Mouse (Mus musculus): ENCODE measurements around the gene Tpx2.

The Tpx2 gene

GRCm38 (mm10) chr2:152820369-152820768, 27.4 kb upstream of the Tpx2 start:
- no peak for DNase-seq (ENCODE audit: low spot score in 2 of 2)

GRCm38 (mm10) chr2:152821023-152821422, 26.7 kb upstream of the Tpx2 start:
- no peak for DNase-seq (ENCODE audit: low spot score in 2 of 2)

- DNase-seq (ENCODE audit: low spot score in 2 of 2) = no peak
Measured at GRCm38 (mm10) chr2:152821566-152821965, 26.2 kb upstream of the Tpx2 start.

- no peak for DNase-seq (ENCODE audit: low spot score in 2 of 2)
Measured at GRCm38 (mm10) chr2:152823770-152824169, 24.0 kb upstream of the Tpx2 start.

GRCm38 (mm10) chr2:152824438-152825167, 23.2 kb upstream of the Tpx2 start:
- DNase-seq (ENCODE audit: low spot score in 2 of 2) = no peak

GRCm38 (mm10) chr2:152825168-152825697, 22.5 kb upstream of the Tpx2 start:
- DNase-seq (ENCODE audit: low spot score in 2 of 2) = no peak

- no peak for DNase-seq (ENCODE audit: low spot score in 2 of 2)
Measured at GRCm38 (mm10) chr2:152825713-152826112, 22.1 kb upstream of the Tpx2 start.

- DNase-seq (ENCODE audit: low spot score in 2 of 2) = no peak
Measured at GRCm38 (mm10) chr2:152826481-152826880, 21.3 kb upstream of the Tpx2 start.

- DNase-seq (ENCODE audit: low spot score in 2 of 2) = no peak
Measured at GRCm38 (mm10) chr2:152827321-152828010, 20.3 kb upstream of the Tpx2 start.

GRCm38 (mm10) chr2:152828011-152828370, 19.8 kb upstream of the Tpx2 start:
- no peak for DNase-seq (ENCODE audit: low spot score in 2 of 2)

GRCm38 (mm10) chr2:152828532-152828931, 19.2 kb upstream of the Tpx2 start:
- no peak for DNase-seq (ENCODE audit: low spot score in 2 of 2)

- no peak for DNase-seq (ENCODE audit: low spot score in 2 of 2)
Measured at GRCm38 (mm10) chr2:152829367-152829881, 18.3 kb upstream of the Tpx2 start.

GRCm38 (mm10) chr2:152830021-152830921, 17.5 kb upstream of the Tpx2 start:
- DNase-seq (ENCODE audit: low spot score in 2 of 2) = peak; percentile 54 to 75

- DNase-seq (ENCODE audit: low spot score in 2 of 2) = peak; percentile 96 to 98
Measured at GRCm38 (mm10) chr2:152831019-152831878, 16.5 kb upstream of the Tpx2 start, which contains the start of gene Bcl2l1. Gene Bcl2l1 (minus strand): TSS chr2:152831728.

- DNase-seq (ENCODE audit: low spot score in 2 of 2) = no peak
Measured at GRCm38 (mm10) chr2:152839256-152839655, 8.5 kb upstream of the Tpx2 start.

GRCm38 (mm10) chr2:152842741-152843140, 5.0 kb upstream of the Tpx2 start:
- DNase-seq (ENCODE audit: low spot score in 2 of 2) = no peak

GRCm38 (mm10) chr2:152847057-152847814, 528 bp upstream of the Tpx2 start:
- DNase-seq (ENCODE audit: low spot score in 2 of 2) = no peak

- DNase-seq (ENCODE audit: low spot score in 2 of 2) = no peak
Measured at GRCm38 (mm10) chr2:152848466-152848865, 702 bp downstream of the Tpx2 start.

GRCm38 (mm10) chr2:152859501-152859900, 11.7 kb downstream of the Tpx2 start:
- DNase-seq (ENCODE audit: low spot score in 2 of 2) = no peak

- no peak for DNase-seq (ENCODE audit: low spot score in 2 of 2)
Measured at GRCm38 (mm10) chr2:152861891-152862290, 14.1 kb downstream of the Tpx2 start.
